Mouse (Mus musculus): ENCODE results near the gene Veph1.

DNA sequence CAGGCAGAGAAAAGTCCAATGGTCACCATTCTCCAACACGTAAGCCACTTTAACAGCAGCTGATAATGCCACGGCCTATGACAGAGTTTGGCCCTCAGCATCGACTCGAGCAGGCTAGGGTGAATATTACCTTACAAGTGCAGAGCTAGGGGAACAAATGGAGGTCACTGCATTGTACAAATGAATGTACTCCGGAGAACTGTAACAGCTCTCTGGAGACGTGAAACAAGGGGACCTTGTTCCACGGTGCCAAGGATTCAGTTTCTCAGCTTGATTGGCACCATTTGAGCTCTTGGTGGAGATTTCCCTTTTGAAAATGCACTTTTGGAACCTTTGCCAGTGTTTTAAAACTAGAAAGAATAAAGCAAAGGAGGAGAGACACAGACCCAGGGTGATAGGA is 44.8 kb downstream of the Veph1 start:
- TF ChIP-seq CTCF (IDR thresholded peaks at IDR 0.05; ENCODE audit: insufficient read depth, low read length) (no peak), POLR2A (IDR thresholded peaks at IDR 0.05; ENCODE audit: borderline replicate concordance, extremely low read depth, low read depth, low read length) (no peak)
